Comparison of ENCODE assay signal across 8 mouse cellular contexts in genomic region chr10:10408166-10408565, GRCm38 (mm10).
DNase-seq lines count a peak whose midpoint lies in the region; ATAC-seq and TF ChIP-seq lines count a peak whose summit lies in the region.

No protein-coding gene starts in this region.

- no peak overlapping the region for H3K27ac ChIP-seq in hindbrain, embryonic 13.5 days
- no peak overlapping the region for H3K27ac ChIP-seq in midbrain, postnatal 0 days (ENCODE audit: low read depth, low read length)

- no peak overlapping the region for H3K9ac ChIP-seq in hindbrain, embryonic 13.5 days
- H3K9ac ChIP-seq in midbrain, postnatal 0 days (replicated peaks; ENCODE audit: low read length, poor library complexity, severe bottlenecking): no peak overlapping the region; the same call in 1 of the 2 replicates

- peak; percentile 4 to 58 for DNase-seq in layer of hippocampus, adult 18-20 months (ENCODE audit: low spot score in 2 of 2)
- DNase-seq in layer of hippocampus, postnatal 10 days (ENCODE audit: low spot score in 2 of 2): no peak
- peak; percentile 41 for DNase-seq in Muller cell, postnatal 12 days (ENCODE audit: inconsistent ontology term)
- DNase-seq in cerebellum, adult 18-20 months: peak; percentile 15 to 33
- peak; percentile 90 for DNase-seq in midbrain, postnatal 0 days (ENCODE audit: low spot score)
- no peak for DNase-seq in thymus, adult 18-20 months
- no peak for DNase-seq in adrenal gland, adult 8-10 months

- H3K4me1 ChIP-seq in hindbrain, embryonic 13.5 days (replicated peaks): no peaks in the 10 kb centered on the region
- no peaks in the 10 kb centered on the region for H3K4me1 ChIP-seq in midbrain, postnatal 0 days (ENCODE audit: insufficient read depth, low read length)

- no peak overlapping the region for H3K4me3 ChIP-seq in hindbrain, embryonic 13.5 days
- H3K4me3 ChIP-seq in midbrain, postnatal 0 days (ENCODE audit: low read depth, low read length): no peak overlapping the region

- 54% methylated on average over 3 of the region's 3 CpGs for WGBS in hindbrain, embryonic 13.5 days
- WGBS in midbrain, postnatal 0 days: 32% methylated on average over 3 of the region's 3 CpGs

- ATAC-seq in hindbrain, embryonic 13.5 days (ENCODE audit: low FRiP score): peak; percentile 83; the same call in 1 of the 2 replicates
- peak; percentile 72 for ATAC-seq in midbrain, postnatal 0 days (ENCODE audit: low FRiP score)

- H3K9me3 ChIP-seq in hindbrain, embryonic 13.5 days: no peaks in the 10 kb centered on the region
- H3K9me3 ChIP-seq in midbrain, postnatal 0 days (ENCODE audit: low read length): no peaks in the 10 kb centered on the region

- no peaks in the 10 kb centered on the region for H3K36me3 ChIP-seq in hindbrain, embryonic 13.5 days
- no peaks in the 10 kb centered on the region for H3K36me3 ChIP-seq in midbrain, postnatal 0 days (ENCODE audit: insufficient read depth, low read length)

- peak; percentile 91 for TF ChIP-seq CTCF in midbrain, postnatal 0 days (IDR thresholded peaks at IDR 0.05)

- no peaks in the 10 kb centered on the region for H3K27me3 ChIP-seq in hindbrain, embryonic 13.5 days
- no peaks in the 10 kb centered on the region for H3K27me3 ChIP-seq in midbrain, postnatal 0 days (ENCODE audit: insufficient read depth, low read length)

- no peak overlapping the region for H3K4me2 ChIP-seq in hindbrain, embryonic 13.5 days
- H3K4me2 ChIP-seq in midbrain, postnatal 0 days (ENCODE audit: low read depth, low read length, poor library complexity, severe bottlenecking): no peak overlapping the region

Comparison
In these comparisons a context has a peak if more than half of its experiments do, and no peak if none do; other contexts are left out.
1. DNase-seq: peak in layer of hippocampus, adult 18-20 months (2 of 2), Muller cell, postnatal 12 days (single experiment), cerebellum, adult 18-20 months (2 of 2) and midbrain, postnatal 0 days (single experiment); none in layer of hippocampus, postnatal 10 days (0 of 2), thymus, adult 18-20 months (0 of 2) and adrenal gland, adult 8-10 months (single experiment).